Mouse (Mus musculus): ENCODE measurements around the gene Washc3.

Washc3 gene

DNA sequence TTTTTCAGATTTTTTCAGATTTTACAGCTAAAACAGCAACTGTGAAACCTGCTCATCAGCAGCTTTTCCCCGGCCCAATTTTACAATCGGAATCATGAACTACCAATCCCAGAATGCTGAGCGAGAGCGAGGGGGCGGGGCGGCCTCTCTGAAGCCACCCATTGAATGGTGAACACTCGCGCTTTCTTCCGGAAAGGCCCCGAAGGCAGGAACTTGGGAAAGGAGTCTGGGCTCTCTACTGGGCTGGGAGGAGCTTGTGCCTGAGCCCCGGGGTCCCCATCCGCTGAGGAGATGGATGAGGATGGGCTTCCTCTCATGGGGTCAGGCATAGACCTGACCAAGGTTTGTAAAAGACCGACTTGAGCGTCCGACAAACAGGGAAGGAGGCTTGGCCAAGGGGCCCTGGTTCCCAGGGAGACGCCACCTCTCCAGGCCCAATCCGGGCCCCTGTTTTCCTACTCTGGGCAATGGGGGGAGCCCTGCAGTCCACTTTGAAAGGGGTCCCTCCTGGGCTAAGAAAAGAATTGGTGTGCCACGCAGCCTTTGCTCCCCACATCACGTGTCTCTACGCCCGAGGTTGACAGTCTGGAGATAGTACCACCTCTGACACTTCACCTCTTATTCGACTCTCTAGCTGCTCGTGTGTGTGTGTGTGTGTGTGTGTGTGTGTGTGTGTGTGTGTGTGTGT is at the start of gene Washc3:
Washc3 (plus strand) TSS at position 143 of the 688 bp plus-strand sequence.
- DNase-seq (ENCODE audit: low spot score) = peak; percentile 95

DNA sequence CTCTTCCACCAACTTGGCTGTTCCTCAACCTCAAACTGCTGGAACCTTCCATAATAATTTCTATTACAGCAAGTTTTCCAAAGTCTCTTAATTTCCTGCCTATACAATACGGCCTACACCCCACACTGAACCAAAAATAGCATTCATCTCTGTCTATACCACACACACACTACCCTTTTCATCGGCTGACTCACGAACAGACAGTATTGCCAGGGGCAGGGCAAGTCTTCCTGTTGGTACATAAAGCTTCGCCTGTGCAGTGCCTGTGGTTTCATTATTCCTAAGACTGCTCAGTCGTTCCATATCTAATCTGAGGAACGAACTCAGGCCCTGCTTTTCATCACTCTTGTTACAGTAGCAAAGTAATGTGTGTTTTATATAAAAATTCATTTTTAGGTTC is 49.2 kb upstream of the Washc3 start:
- DNase-seq (ENCODE audit: low spot score) = no peak

DNA sequence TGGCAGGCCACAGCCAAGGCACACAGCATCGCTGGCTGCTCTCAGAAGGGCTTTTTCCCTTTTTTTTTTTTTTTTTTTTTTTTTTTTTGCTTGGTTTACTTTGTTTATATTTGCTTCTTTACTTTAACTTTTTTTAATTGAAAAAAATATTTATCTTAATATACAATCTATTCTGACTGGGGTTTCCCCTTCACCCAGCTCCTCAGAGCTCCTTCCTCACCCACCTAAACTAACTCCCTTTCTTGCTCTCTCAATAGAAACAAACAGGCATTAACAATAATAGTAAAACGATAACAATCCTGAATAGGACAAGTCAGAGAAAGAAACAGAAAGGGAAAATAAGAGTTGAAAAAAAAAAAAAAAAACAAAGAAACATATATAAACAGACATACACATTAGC is 38.8 kb upstream of the Washc3 start:
- no peak for DNase-seq (ENCODE audit: low spot score)

DNA sequence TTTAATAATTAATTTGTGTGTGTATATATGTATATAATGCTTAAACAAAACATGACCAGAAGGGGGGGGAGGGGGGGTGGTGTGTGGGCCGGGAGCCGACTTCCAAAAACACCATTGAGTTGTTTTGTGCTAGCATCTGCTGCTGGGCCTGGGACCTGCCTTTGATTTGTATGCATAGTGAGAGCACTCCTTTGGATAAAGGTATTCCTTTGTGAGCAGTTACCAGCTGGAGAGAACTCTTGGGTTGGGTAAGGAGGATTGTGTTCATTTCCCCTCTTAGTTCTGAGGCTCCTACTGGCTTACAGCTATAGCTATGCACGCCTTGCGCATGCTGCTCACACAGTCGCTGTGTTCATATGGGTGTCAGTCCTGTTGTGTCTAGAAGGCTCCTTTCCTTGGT is 38.2 kb upstream of the Washc3 start:
- DNase-seq (ENCODE audit: low spot score) = no peak

- peak; percentile 47 for DNase-seq (ENCODE audit: low spot score)
Observed at GRCm38 (mm10) chr10:88166158-88166557, 34.7 kb upstream of the Washc3 start.

- DNase-seq (ENCODE audit: low spot score) = no peak
Observed at GRCm38 (mm10) chr10:88167438-88168077, 33.3 kb upstream of the Washc3 start.

DNA sequence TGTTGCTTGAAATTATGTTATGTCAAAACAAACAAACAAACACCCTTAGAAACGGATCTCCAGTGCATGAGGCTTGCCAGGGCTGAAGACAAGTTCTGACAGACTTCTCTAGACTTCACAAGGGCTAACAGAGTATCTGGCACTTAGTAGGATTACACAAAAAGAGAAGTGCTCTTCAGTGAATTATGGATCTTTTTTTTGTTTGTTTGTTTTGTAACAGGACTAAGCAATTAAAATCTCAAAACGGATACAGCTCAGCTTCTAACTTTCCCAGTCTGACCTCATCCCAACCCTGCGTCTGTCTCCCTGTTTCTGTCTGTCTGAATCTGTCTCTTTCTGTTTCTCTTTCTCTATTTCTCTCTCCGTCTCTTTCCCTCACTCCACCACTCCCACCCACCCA is 352 bp upstream of the Washc3 start:
- DNase-seq (ENCODE audit: low spot score) = no peak

DNA sequence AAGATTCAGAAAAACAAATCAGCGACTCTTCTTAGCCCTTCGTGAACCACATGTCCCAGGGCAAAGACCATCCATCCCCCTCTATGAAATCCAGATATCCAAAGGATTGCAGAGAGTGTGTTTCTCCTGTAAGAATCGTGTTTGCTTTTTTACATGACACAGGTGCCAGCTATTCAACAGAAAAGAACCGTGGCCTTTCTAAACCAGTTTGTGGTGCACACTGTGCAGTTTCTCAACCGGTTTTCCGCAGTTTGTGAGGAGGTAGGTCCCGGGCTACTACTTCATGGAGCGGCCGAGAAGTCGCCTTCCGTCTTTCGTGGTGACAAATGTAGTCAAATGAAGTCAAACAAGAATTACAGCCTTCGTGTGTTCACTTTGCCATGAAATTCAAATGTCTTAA is 757 bp downstream of the Washc3 start:
- DNase-seq (ENCODE audit: low spot score) = no peak

GRCm38 (mm10) chr10:88202581-88202980 is 1.7 kb downstream of the Washc3 start:
- no peak for DNase-seq (ENCODE audit: low spot score)

DNA sequence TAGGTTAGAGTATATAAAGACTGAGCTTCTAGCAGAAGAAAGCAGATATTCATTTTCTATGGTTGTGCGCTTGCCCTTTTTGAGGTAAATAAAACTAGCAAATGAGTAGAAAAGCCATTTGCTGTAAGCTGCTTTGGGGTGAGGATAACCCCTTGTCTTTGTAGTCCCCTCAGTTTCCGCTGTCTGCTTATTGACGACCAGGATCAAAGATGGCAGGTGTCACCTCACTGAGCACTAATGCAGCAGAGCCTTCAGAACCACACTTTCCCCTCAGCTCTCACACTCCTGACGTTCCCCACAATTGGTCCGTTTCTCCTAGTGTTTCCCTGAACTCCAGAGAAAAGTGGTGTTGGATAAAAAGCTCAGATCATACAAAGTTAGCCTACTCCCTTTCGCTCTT is 2.3 kb downstream of the Washc3 start:
- no peak for DNase-seq (ENCODE audit: low spot score)

- DNase-seq (ENCODE audit: low spot score) = no peak
Observed at GRCm38 (mm10) chr10:88212644-88213043, 11.8 kb downstream of the Washc3 start.

DNA sequence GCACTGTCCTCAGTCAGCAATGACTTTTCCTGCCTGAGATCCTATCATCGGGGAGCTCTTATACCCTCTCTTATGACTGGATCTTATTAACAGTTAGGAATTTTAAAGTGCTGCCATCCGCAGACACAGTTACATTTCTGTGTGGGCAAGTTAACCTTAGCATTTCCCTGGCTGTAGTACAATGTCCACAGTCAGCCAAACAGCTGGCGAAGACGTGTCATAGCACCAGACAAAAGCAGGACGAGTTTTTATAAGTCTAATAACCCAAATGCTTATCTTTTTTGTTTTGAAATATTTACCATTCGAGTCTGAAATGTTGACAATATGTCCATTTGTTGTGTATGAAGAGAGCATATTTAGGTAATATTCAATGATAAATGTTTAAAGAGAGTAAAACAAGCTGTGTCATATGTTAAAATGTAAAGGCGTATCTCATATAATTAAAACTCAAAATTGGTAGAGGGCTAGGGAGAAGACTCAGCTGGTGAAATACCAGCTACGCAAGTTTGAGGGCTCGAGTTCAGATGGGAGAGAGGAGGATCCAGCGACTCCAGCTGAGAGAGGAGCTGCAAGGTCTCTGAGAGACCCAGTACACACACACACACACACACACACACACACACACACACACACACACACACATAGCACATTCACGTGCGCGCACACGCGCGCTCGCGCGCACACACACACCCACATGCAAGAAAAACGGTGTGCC is 14.1 kb downstream of the Washc3 start:
- no peak for DNase-seq (ENCODE audit: low spot score)

- no peak for DNase-seq (ENCODE audit: low spot score)
Observed at GRCm38 (mm10) chr10:88218161-88218560, 17.3 kb downstream of the Washc3 start.

DNA sequence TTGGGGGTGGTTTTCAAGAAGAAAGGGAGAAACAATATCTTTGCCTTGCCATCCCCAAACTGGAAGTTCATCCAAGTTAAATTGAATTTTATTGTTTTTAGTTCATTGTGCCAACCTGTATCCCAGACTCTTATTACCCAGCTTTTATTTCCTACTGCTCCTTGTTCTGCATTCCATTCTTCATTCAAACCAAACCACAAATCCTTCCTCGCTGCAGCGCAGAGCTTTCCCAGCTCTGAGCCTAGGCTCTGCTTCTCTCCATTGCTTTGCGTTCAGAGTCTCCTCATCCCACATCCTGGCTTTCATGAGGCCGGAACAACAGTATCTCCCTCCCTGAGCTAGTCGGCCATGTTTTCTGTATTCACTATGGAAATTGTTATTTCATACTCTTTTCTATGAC is 20.8 kb downstream of the Washc3 start:
- DNase-seq (ENCODE audit: low spot score) = no peak

GRCm38 (mm10) chr10:88225421-88225820 is 24.5 kb downstream of the Washc3 start:
- DNase-seq (ENCODE audit: low spot score) = no peak

DNA sequence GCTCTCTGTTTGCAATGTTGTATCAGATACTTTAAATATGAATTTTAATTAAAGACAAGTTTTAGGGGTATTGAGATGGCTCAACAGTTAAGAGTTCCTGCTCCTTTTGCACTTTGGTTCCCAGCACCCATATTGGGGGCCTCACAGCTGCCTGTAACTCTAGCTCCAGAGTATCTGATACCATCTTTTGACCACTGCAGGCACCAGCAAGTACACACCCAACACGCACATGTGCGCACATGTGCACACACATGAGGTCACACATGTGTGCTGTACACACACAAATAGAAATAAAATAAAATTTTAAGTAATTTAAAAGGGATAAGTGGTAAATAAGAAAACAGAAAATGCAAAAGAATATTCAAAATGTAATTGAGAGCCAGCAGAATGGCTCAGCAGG is 27.1 kb downstream of the Washc3 start:
- no peak for DNase-seq (ENCODE audit: low spot score)

DNA sequence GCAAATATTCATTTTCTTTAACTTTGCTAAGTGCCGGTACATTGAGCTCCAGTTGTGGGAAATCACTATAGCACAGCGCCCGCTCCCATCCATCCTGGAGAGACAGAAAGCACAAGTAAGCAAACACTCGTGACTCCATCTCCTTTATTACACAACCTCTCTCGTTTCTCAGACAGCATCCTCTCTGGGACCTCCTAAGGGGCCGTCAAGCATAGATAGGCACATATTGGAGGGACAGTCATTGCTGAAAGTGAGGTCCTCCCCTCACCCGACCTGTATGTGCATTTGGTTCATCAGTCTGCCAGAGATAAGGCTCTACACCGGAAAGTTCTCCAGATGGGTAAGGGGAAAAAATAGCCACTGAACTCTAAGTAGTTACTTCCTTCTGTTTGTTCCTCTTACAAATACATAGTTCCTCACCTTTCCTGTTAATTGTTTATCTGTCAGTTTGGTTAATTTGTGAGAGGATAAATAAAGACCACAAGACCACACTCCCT is 27.7 kb downstream of the Washc3 start:
- DNase-seq (ENCODE audit: low spot score) = no peak

GRCm38 (mm10) chr10:88231671-88232070 is 30.8 kb downstream of the Washc3 start:
- no peak for DNase-seq (ENCODE audit: low spot score)

GRCm38 (mm10) chr10:88232765-88233164 is 31.9 kb downstream of the Washc3 start:
- DNase-seq (ENCODE audit: low spot score) = no peak

GRCm38 (mm10) chr10:88244681-88245080 is 43.8 kb downstream of the Washc3 start:
- DNase-seq (ENCODE audit: low spot score) = no peak

DNA sequence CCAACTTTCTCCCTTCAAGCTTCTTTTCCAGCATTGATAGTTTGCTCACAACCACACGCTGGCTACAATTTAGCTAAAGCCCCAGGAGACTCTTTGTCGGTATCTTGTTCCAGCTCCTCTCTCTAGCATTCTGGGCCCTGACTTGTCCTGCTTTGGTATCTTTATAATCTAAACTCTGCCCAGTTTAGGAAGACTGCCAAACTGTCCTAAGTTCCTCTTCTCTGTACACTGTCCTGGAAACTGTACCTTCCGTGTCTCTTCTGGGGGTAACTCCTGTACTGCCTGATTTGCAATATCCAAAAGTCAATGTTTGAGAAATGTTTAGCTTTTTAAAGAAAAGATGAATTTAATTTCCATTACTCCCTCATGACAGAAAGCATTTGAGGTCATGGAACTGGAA is 49.4 kb downstream of the Washc3 start:
- no peak for DNase-seq (ENCODE audit: low spot score)

DNA sequence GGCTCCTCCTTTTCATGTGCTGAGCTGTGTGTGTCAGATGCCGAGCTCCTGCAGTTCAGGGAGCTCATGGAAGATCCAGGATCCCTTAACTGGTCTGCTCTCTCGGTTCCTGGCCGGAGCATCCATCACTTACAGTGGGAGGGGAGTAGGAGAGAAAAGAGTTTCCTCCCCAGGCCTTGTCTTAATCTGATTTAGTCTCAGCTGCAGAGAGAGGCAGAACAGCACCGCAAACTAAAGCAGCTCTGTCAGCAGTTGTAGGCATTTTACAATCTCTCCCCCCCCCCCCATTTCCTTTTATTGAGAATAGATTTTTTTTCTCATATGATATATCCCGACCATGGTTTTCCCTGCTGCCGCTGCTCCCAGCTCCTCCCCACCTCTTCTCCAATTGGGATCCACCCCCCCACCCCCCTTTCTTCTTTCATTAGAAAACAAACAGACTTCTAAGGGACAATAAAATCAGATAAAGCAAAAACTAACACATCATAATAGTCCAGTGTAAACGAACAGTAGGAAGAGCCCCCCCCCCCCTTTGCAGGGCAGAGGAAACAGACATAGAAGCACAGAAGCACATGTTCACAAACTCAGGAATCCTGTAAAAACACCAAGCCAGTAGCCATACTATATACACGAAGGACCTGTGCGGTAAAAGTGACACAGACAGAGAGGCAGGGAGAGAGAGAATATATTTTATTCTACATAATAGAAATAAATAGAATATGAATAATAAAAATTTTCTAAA is 51.4 kb downstream of the Washc3 start:
- DNase-seq (ENCODE audit: low spot score) = no peak

All from testis, postnatal 10 days (tissue).